Mouse (Mus musculus): Measurements from ENCODE around the gene Map3k1. TPM values are rescaled to one million over a fixed set of nuclear protein-coding genes. Genes with fewer than 3 reads are reported as not detected.
A peak's percentile ranks its signal among the peaks of the same experiment; 100 is the strongest.

Gene Map3k1
- polyA plus RNA-seq, 1 experiment from 2014 or later, result 11.1 TPM

DNA sequence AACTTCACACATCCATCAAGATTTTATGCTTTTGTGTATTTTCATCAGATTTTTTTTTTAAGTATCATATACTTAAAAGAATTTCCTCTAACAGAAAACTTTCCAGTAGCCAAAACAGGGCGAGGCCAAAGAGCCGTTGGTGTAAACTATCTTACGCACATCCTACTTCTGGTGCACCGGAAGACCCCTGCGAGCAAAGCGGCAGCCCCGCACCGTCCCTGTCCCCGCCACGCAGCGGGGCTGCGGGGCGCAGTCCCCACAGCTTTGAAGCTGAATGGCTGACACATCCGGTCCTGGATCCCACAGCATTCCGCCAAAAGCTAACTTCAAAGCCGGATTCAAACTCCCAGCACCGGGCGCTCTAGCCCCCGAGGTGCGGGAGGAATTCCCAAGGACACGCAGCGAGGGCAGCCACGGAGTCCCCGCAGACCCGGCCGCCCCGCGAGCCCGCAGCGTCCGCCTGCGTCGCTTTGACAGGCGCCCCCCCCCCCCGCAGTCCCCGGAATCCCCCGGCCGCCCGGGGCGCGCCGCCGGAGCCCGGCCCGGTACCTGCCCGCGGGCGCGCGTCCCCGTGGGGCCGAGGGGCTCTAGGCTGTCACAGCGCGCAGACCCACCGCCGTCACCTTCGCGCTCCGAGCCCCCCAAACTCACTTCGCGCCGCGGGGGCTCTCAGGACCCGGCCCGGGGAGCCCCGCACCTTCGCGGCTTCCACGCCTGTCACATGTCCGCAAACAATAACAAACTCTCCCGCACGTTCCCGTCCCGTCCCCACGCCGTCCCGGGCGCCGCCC lies 1.0 kb downstream of the Map3k1 start:
- peak overlapping the region; percentile 97 for H3K4me3 ChIP-seq
- H3K36me3 ChIP-seq, result no peaks in the 10 kb centered on the region
- WGBS, result under 1% methylated on average over 79 of the region's 79 CpGs
- H3K9me3 ChIP-seq, result no peaks in the 10 kb centered on the region
- H3K27me3 ChIP-seq (ENCODE audit: insufficient read depth, poor library complexity, severe bottlenecking), result peaks cover 22% of the 10 kb centered on the region
- H3K27ac ChIP-seq, result peak overlapping the region; percentile 97
- DNase-seq (ENCODE audit: low spot score), result peak; percentile 56
- peaks cover 49% of the 10 kb centered on the region for H3K4me1 ChIP-seq (replicated peaks)

DNA sequence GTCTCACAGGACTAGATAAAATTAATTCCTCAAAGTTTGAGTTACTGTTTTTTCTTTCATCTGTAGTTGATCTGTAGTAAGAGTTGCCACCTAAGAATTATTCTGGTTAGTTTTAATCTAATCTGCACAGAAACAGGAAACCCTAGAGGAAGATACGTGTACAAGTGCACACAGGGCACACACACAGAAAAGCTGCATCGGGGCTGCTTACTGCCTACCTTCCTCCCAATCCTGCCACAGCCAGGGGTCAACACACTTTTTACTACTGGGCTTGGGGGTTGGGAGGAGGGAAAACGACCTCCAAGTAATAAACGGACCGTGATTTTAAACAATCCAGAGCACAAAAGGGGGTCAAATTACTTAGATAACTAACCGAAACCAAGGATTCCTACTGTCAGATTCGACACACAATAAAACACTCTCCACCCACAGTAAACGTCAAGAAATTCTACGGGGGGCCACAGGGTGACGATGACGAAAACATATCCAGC lies 1.6 kb downstream of the Map3k1 start:
- DNase-seq (ENCODE audit: low spot score), result no peak
- H3K9me3 ChIP-seq, result no peaks in the 10 kb centered on the region
- WGBS, result 0% methylated on average over 11 of the region's 11 CpGs
- peaks cover 22% of the 10 kb centered on the region for H3K27me3 ChIP-seq (ENCODE audit: insufficient read depth, poor library complexity, severe bottlenecking)
- peak overlapping the region; percentile 97; the same call in 1 of the 2 replicates for H3K27ac ChIP-seq
- H3K4me3 ChIP-seq, result peak overlapping the region; percentile 97
- H3K4me1 ChIP-seq (replicated peaks), result peaks cover 53% of the 10 kb centered on the region
- H3K36me3 ChIP-seq, result no peaks in the 10 kb centered on the region

DNA sequence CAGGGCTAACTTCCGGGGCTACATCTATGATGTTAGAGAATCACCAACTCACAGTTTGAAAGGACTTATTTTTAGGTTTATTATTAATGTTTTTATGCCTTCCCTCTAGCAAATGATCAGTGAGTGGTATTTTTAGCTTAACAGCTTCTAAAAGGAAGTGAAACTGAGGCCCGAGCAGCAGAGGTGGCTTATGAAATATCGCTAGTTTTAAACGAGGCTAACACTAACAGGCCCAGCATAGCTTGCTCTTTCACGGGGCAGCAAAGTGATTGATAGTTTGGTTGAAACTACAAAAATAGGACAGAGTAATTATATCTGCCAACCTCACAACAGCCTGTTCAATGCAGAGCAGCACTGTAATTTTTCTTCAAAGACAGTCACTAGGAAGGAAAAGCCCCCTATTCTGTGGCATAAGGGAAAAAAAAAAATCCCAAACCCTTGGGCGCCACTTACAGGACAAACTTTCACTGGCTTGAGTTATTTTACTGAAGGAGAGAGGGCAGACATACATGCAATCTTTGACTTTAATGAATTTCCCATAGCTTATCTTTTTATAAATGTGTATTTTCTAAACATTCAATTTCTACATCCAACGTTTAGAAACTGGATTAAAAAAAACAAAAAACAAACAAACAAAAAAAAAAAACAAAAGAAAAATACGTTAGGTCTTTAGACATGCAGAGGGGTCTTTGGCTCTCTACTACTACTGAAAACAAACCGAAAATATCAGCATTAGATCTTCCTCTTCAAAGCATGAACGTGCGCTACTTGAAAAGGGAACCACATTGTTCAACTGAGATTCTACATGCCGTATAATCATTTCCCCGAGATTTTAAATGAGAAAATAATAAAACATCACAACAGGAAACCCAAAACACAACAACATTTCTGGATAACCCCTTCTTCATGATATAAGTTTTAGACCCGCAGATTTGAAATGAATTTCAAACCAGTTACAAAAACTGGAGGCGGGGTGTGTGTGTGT lies 2.8 kb downstream of the Map3k1 start:
- 69% methylated on average over 15 of the region's 15 CpGs for WGBS
- Histone ChIP-seq H3K27ac (no peak overlapping the region), H3K4me1 (replicated peaks) (peaks cover 65% of the 10 kb centered on the region), H3K9me3 (no peaks in the 10 kb centered on the region), H3K36me3 (no peaks in the 10 kb centered on the region), H3K4me3 (no peak overlapping the region), H3K27me3 (ENCODE audit: insufficient read depth, poor library complexity, severe bottlenecking) (peaks cover 18% of the 10 kb centered on the region)
- no peak for DNase-seq (ENCODE audit: low spot score)

DNA sequence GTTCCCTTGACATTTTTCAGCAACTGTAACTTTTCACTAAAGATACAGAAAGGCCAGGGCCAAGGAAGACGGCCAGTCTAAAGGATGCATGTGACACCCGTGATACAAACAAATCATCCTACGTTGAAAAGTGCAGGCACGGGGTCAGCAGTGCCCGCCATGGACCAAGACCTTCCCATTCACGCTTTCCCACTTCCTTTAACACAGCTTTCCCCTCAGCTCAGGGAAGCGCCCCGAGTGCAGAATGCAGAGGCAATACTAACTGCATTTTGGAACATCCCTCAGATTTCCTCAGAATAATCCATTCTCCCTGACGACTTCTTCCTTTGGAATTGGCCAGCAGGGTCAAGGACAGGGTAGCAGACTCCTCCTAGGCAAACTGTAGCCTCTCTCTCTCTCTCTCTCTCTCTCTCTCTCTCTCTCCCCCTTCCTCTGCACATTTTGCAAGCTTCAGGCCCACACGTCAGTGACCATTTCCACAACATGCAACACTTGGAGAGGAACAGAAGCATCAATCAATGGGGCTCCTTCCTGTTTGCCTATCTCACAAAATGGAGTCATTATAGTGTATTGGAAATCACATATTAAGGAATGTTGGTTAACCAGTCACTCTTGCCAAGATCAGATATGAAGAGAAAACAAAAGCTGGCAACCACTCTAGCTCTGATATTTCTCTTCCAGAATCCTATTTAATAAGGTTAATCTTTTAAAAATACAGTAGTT lies 3.7 kb downstream of the Map3k1 start:
- H3K4me1 ChIP-seq (replicated peaks), result peaks cover 70% of the 10 kb centered on the region
- no peak overlapping the region for H3K4me3 ChIP-seq
- 64% methylated on average over 10 of the region's 10 CpGs for WGBS

DNA sequence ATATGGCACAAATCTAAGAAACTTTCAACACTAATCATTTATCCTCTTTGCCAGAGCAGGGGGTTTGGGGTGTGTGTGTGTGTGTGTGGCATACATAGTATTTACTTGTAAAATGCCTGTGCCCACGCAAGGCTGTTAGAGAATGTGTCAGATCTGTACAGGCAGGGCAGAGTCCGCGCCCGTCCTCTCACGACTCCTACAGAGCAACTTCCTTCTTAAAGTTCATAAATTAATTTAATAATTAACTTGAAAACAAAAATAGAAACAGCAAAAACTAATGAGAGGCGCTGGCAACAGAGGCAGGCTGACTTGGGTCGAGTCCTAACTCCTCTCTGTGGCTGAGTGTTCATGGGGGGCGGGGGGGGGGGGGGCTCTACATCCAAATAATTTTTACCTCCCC lies 4.6 kb downstream of the Map3k1 start:
- no peak overlapping the region for H3K4me3 ChIP-seq
- H3K27me3 ChIP-seq (ENCODE audit: insufficient read depth, poor library complexity, severe bottlenecking), result no peaks in the 10 kb centered on the region
- WGBS, result 78% methylated on average over 8 of the region's 8 CpGs
- H3K4me1 ChIP-seq (replicated peaks), result peaks cover 65% of the 10 kb centered on the region
- no peak overlapping the region for H3K27ac ChIP-seq
- no peaks in the 10 kb centered on the region for H3K36me3 ChIP-seq
- DNase-seq (ENCODE audit: low spot score), result no peak
- no peaks in the 10 kb centered on the region for H3K9me3 ChIP-seq

More for the DNA sequence above, 3.7 kb downstream of the Map3k1 start:
- Histone ChIP-seq H3K27me3 (ENCODE audit: insufficient read depth, poor library complexity, severe bottlenecking) (peaks cover 9% of the 10 kb centered on the region), H3K27ac (no peak overlapping the region), H3K36me3 (no peaks in the 10 kb centered on the region), H3K9me3 (no peaks in the 10 kb centered on the region)
- DNase-seq (ENCODE audit: low spot score), result no peak

DNA sequence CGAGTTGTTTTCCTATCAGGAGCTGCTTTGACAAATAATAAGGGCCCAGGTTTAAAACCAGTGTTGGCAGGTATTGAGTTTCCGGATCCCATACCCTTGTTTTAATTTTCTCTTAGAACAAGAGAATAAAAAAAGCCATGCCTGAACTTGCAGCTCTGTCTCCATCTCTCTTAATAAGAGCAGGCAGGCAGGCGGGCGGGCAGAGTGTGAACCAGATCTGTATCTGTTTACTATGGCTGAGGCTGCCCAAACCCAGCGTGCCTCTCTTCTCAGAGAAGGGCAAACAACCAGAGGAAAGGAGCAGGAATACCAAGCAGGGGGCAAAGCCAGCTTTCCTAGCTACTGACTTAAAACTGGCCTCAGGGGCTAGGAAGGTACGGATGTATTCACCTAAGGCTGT lies 5.3 kb downstream of the Map3k1 start:
- 70% methylated on average over 6 of the region's 6 CpGs for WGBS
- no peaks in the 10 kb centered on the region for H3K27me3 ChIP-seq (ENCODE audit: insufficient read depth, poor library complexity, severe bottlenecking)
- no peaks in the 10 kb centered on the region for H3K36me3 ChIP-seq
- peaks cover 69% of the 10 kb centered on the region for H3K4me1 ChIP-seq (replicated peaks)
- no peaks in the 10 kb centered on the region for H3K9me3 ChIP-seq
- H3K4me3 ChIP-seq, result no peak overlapping the region
- no peak for DNase-seq (ENCODE audit: low spot score)
- no peak overlapping the region for H3K27ac ChIP-seq

DNA sequence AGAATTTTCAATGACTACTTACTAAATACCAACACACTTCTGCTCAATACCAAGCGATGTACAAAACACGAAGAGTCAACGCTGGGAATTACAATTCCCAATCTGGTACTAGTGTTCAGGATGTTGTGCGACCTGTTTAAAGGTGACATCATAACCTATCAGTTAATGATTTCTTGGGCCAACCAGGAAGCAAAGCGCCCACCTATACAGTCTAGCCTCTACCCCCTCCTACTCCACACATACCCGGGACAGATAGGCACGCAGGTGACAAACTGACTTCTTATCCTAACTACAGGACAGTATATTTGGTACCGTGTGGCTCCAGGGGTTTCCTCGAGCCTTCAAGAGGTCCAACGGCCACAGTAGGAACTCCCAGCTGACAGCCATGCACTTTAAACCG lies 5.9 kb downstream of the Map3k1 start:
- Histone ChIP-seq H3K36me3 (no peaks in the 10 kb centered on the region), H3K9me3 (no peaks in the 10 kb centered on the region), H3K27me3 (ENCODE audit: insufficient read depth, poor library complexity, severe bottlenecking) (no peaks in the 10 kb centered on the region), H3K4me3 (no peak overlapping the region), H3K4me1 (replicated peaks) (peaks cover 75% of the 10 kb centered on the region), H3K27ac (no peak overlapping the region)
- DNase-seq (ENCODE audit: low spot score), result no peak
- WGBS, result 89% methylated on average over 11 of the region's 11 CpGs

DNA sequence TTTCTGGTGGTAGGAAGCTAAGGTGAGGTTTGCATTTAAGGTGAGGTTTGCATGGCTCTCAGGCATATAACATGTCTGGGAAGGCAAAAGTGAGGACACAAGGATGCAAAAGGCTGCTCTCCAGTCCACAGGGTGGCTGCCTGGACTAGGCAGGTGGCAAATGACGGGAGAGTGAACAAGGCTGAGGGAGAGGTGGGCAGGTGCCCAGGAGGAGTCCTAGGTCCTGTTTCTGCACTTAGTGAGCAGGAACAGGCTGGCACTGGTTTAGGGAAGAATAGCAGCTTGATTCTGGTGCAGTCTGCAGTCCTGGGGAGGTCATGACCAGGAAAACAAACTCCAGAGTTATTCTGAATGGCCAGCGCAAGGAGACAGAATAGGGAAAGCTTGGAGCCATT lies 6.5 kb downstream of the Map3k1 start:
- WGBS, result 76% methylated on average over 2 of the region's 2 CpGs
- no peaks in the 10 kb centered on the region for H3K36me3 ChIP-seq
- peaks cover 80% of the 10 kb centered on the region for H3K4me1 ChIP-seq (replicated peaks)
- no peaks in the 10 kb centered on the region for H3K9me3 ChIP-seq
- no peak overlapping the region for H3K4me3 ChIP-seq
- H3K27ac ChIP-seq, result no peak overlapping the region
- DNase-seq (ENCODE audit: low spot score), result no peak
- H3K27me3 ChIP-seq (ENCODE audit: insufficient read depth, poor library complexity, severe bottlenecking), result no peaks in the 10 kb centered on the region

DNA sequence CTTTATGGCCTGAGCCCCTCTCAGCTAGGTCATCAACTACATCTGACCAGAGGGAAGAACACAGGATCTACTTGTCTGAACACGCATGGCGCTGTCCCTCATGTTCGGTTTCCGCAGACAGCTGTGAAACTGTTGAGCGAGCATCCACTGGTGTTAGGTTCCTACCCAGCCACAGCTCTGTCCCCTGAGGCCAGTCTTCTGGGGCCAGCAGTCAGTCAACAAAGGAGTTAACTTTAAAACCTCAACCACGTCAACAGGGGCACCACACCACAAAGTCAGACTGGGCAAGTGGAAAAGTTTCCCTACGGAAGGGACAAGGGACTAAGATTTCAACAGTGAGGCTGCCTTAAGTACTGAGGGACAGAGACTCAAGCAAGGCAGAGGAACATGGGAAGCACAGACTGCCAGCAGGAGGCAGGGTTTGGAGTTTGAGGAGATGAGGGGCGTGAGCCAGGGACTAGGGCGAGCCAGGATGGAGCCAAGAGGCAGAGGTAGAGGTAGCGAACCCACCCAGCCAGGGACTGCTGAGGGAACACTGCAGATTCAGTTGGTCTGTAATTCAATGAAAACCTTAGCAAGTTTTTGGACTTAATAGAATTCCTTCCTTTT lies 7.0 kb downstream of the Map3k1 start:
- H3K27ac ChIP-seq, result no peak overlapping the region
- WGBS, result 68% methylated on average over 10 of the region's 10 CpGs
- no peak overlapping the region for H3K4me3 ChIP-seq
- H3K36me3 ChIP-seq, result no peaks in the 10 kb centered on the region
- peaks cover 80% of the 10 kb centered on the region for H3K4me1 ChIP-seq (replicated peaks)
- H3K9me3 ChIP-seq, result no peaks in the 10 kb centered on the region
- no peak for DNase-seq (ENCODE audit: low spot score)
- no peaks in the 10 kb centered on the region for H3K27me3 ChIP-seq (ENCODE audit: insufficient read depth, poor library complexity, severe bottlenecking)

DNA sequence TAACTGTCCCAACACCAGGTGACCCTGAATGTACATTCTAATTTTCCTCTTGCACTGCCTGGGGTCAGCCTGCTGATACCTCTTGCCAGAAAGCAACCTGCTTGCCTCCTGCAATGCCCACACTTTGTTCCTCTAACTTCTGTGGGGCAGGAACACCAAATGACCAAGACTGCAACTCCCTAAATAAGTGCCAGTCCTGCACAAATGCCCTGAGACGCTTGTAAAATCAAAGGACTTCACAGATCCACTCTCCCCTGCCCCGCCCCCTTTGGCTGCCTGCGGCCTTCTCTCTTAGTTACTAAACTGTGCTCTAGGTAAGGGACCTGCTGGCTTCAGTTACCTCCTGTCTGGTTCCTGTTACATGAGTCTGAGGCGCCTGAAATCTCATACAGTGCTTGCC lies 7.9 kb downstream of the Map3k1 start:
- no peaks in the 10 kb centered on the region for H3K9me3 ChIP-seq
- no peak overlapping the region for H3K4me3 ChIP-seq
- no peak overlapping the region for H3K27ac ChIP-seq
- peaks cover 85% of the 10 kb centered on the region for H3K4me1 ChIP-seq (replicated peaks)
- WGBS, result 47% methylated on average over 4 of the region's 4 CpGs
- no peak for DNase-seq (ENCODE audit: low spot score)
- no peaks in the 10 kb centered on the region for H3K36me3 ChIP-seq
- no peaks in the 10 kb centered on the region for H3K27me3 ChIP-seq (ENCODE audit: insufficient read depth, poor library complexity, severe bottlenecking)

DNA sequence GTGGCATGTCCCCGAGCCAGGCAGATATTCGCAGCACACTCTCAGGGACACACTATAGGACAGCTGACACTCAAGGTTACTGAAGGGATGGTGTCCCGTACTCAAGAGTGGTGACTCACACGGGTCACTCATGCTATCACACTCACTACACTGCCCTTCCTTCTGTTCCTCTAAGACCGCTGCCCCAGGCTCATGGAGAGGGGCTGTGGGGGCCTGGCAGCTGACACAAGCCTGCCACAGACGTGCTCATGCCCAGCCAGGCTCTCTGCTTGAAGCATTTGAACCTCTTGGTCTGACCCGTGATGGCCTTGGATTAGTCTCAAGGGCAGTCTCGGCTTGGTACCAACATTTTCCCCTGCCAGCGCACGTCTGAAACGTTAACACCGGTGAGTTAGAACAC lies 10.7 kb downstream of the Map3k1 start:
- peaks cover 61% of the 10 kb centered on the region for H3K4me1 ChIP-seq (replicated peaks)

DNA sequence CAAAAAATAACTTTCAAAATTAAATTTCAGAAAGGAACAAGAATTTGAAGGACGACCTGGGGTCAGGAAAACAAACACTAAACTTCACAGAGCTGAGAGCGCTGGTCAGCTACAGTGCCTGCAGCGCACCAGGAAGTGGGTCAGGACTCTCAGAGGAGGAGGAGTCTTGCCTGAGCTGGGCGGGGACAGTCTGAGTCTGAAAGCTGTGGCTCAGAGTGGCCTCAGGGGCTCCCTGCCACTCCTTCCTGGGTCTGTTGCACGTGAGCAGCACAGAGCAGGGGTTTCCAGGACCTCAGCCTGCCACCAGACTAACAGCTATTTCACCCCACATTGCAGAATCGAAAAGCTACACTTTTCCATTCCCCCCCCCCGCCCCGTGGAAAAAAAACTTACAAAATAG lies 11.8 kb downstream of the Map3k1 start:
- 11% methylated on average over 8 of the region's 8 CpGs for WGBS
- H3K27me3 ChIP-seq (ENCODE audit: insufficient read depth, poor library complexity, severe bottlenecking), result no peaks in the 10 kb centered on the region
- H3K4me3 ChIP-seq, result peak overlapping the region; percentile 6; the same call in 1 of the 2 replicates
- peak; percentile 64 for DNase-seq (ENCODE audit: low spot score)
- no peaks in the 10 kb centered on the region for H3K36me3 ChIP-seq
- H3K9me3 ChIP-seq, result no peaks in the 10 kb centered on the region
- no peak overlapping the region for H3K27ac ChIP-seq
- H3K4me1 ChIP-seq (replicated peaks), result peaks cover 63% of the 10 kb centered on the region

More for the DNA sequence above, 10.7 kb downstream of the Map3k1 start:
- Histone ChIP-seq H3K4me3 (no peak overlapping the region), H3K27me3 (ENCODE audit: insufficient read depth, poor library complexity, severe bottlenecking) (no peaks in the 10 kb centered on the region), H3K36me3 (no peaks in the 10 kb centered on the region), H3K27ac (0 out of 2 replicates have a peak overlapping the region, but pooled peaks have one; percentile 35), H3K9me3 (no peaks in the 10 kb centered on the region)
- 75% methylated on average over 12 of the region's 12 CpGs for WGBS
- no peak for DNase-seq (ENCODE audit: low spot score)
